Mouse (Mus musculus) thymus, postnatal 25 days (tissue): ENCODE measurements around the gene Zkscan5.
"Not testable (repeated sequence)": the region's sequence is repeated elsewhere in the genome, so short reads cannot be mapped to it uniquely, and the experiment has no call there.

Experiments used
- DNase-seq: peaks from one replicate; pipeline ENCODE4 v3.0.0; 2022

Zkscan5 gene

GRCm38 (mm10) chr5:145214679-145215078 lies 10.3 kb downstream of the Zkscan5 start:
- no peak for DNase-seq

GRCm38 (mm10) chr5:145217746-145218145 lies 13.4 kb downstream of the Zkscan5 start:
- DNase-seq = no peak

GRCm38 (mm10) chr5:145218206-145218605 lies 13.8 kb downstream of the Zkscan5 start:
- DNase-seq = no peak

- no peak for DNase-seq
These were observed 14.3 kb downstream of the Zkscan5 start for GRCm38 (mm10) chr5:145218671-145219070.

GRCm38 (mm10) chr5:145219981-145220380 lies 15.6 kb downstream of the Zkscan5 start:
- no peak for DNase-seq

GRCm38 (mm10) chr5:145222840-145223239 lies 18.5 kb downstream of the Zkscan5 start:
- DNase-seq = no peak

- no peak for DNase-seq
These were observed 19.0 kb downstream of the Zkscan5 start for GRCm38 (mm10) chr5:145223395-145223794.

- no peak for DNase-seq
These were observed 22.1 kb downstream of the Zkscan5 start for GRCm38 (mm10) chr5:145226453-145226852.

- not testable (repeated sequence) for DNase-seq
These were observed 24.9 kb downstream of the Zkscan5 start for GRCm38 (mm10) chr5:145229283-145229682.

GRCm38 (mm10) chr5:145230641-145231040 lies 26.3 kb downstream of the Zkscan5 start:
- DNase-seq = no peak

- DNase-seq = peak; percentile 96
These were observed 27.1 kb downstream of the Zkscan5 start, which contains the start of gene Zfp655 for GRCm38 (mm10) chr5:145231367-145231871. Zfp655 (plus strand) TSS chr5:145231715.

- no peak for DNase-seq
These were observed 27.6 kb downstream of the Zkscan5 start for GRCm38 (mm10) chr5:145231893-145232411.

GRCm38 (mm10) chr5:145234636-145235035 lies 30.3 kb downstream of the Zkscan5 start:
- peak; percentile 47 for DNase-seq

GRCm38 (mm10) chr5:145249520-145249919 lies 45.2 kb downstream of the Zkscan5 start:
- DNase-seq = no peak
